Mouse (Mus musculus) heart, postnatal 0 days (tissue): Measurements from ENCODE around the gene Shc2. TPM values are rescaled to one million over a fixed set of nuclear protein-coding genes. Genes with fewer than 3 reads are reported as not detected.

Experiments used
- ATAC-seq: fragments of 200-750 bp; cut with Nextera tagmentation; 2 replicates; pipeline ENCODE4 v1.8.0; 2017; ENCODE audit warnings: low read depth, moderate number of reproducible peaks, moderate library complexity; ENCODE audit not compliant: insufficient read depth
- DNase-seq: peaks from one replicate; pipeline ENCODE4 v3.0.0-alpha.2; 2016; ENCODE audit warnings: low spot score
- H3K27ac ChIP-seq: fragments of 300-500 bp; sonication (generic); 2 replicates; pipeline ENCODE4 v1.5.1; 2014; ENCODE audit warnings: low read depth, mild to moderate bottlenecking
- H3K27me3 ChIP-seq: fragments of 300-500 bp; sonication (generic); 2 replicates; pipeline ENCODE4 v1.6.1; 2014; ENCODE audit warnings: low read length, mixed read lengths; ENCODE audit not compliant: control insufficient read depth, insufficient read depth
- H3K36me3 ChIP-seq: fragments of 300-500 bp; sonication (generic); replicated peaks from 2 replicates; pipeline ENCODE4 v1.6.1; 2014; ENCODE audit warnings: low read length, mixed read lengths; ENCODE audit not compliant: control insufficient read depth, insufficient read depth
- H3K4me1 ChIP-seq: fragments of 300-500 bp; sonication (generic); 2 replicates; pipeline ENCODE4 v1.6.1; 2014; ENCODE audit warnings: antibody characterized with exemption; ENCODE audit not compliant: control insufficient read depth, insufficient read depth
- H3K4me2 ChIP-seq: fragments of 300-500 bp; sonication (generic); 2 replicates; pipeline ENCODE4 v1.6.1; 2014; ENCODE audit warnings: low read depth, mild to moderate bottlenecking, low read length, moderate library complexity
- H3K4me3 ChIP-seq: fragments of 300-500 bp; sonication (generic); 2 replicates; pipeline ENCODE4 v1.5.1; 2014; ENCODE audit warnings: low read depth, low read length
- H3K9ac ChIP-seq: fragments of 300-500 bp; sonication (generic); replicated peaks from 2 replicates; pipeline ENCODE4 v1.6.1; 2014; ENCODE audit warnings: low read depth, low read length, mixed read lengths
- H3K9me3 ChIP-seq: fragments of 300-500 bp; sonication (generic); replicated peaks from 2 replicates; pipeline ENCODE4 v1.6.1; 2016; ENCODE audit warnings: low read length; ENCODE audit not compliant: control insufficient read depth
- CTCF ChIP-seq: IDR thresholded peaks from 2 replicates; pipeline ENCODE4 v1.5.1; 2016; ENCODE audit warnings: antibody characterized with exemption, control low read depth, low read depth
- EP300 ChIP-seq: IDR thresholded peaks from 2 replicates; pipeline ENCODE4 v1.6.1; 2016; ENCODE audit warnings: antibody characterized with exemption, low read depth
- WGBS: fragments of 180-500 bp; shearing (Covaris S2); extraction: QIAGEN DNeasy Blood & Tissue Kit; methylation state at CpG from one replicate; pipeline ENCODE4 v1.1.7; 2014; 5-methylcytosine and 5-hydroxymethylcytosine counted together
- polyA plus RNA-seq: library from polyadenylated mRNA; unstranded; fragments of >200 nt; fragmentation: Nextera tagmentation; extraction: Ambion mirVana; gene quantifications from 2 replicates; pipeline ENCODE4 v1.2.1, GENCODE M21; 2015
- total RNA-seq: library from RNA; depleted of rRNA; stranded (reverse); fragments of >200 nt; gene quantifications from 2 replicates; pipeline ENCODE4 v1.2.3, GENCODE M21; 2014; ENCODE audit warnings: low replicate concordance

Gene Shc2
- total and polyA plus RNA-seq, 2 experiments from 2014 or later, result 1.1 to 2.7 TPM

GRCm38 (mm10) chr10:79584021-79584420 is 53.7 kb downstream of the Shc2 start:
- H3K9me3 ChIP-seq, result no peaks in the 10 kb centered on the region
- no peak for TF ChIP-seq EP300
- no peak for TF ChIP-seq CTCF
- H3K27me3 ChIP-seq, result no peaks in the 10 kb centered on the region
- ATAC-seq (no peak), DNase-seq (no peak)
- no peak overlapping the region for H3K4me3 ChIP-seq
- H3K27ac ChIP-seq, result no peak overlapping the region
- H3K4me1 ChIP-seq, result no peaks in the 10 kb centered on the region
- H3K36me3 ChIP-seq, result no peaks in the 10 kb centered on the region
- H3K4me2 ChIP-seq, result no peak overlapping the region
- WGBS, result 43% methylated on average over 7 of the region's 7 CpGs
- H3K9ac ChIP-seq, result no peak overlapping the region

GRCm38 (mm10) chr10:79581501-79581900 is 56.2 kb downstream of the Shc2 start:
- H3K4me2 ChIP-seq, result no peak overlapping the region
- H3K9me3 ChIP-seq, result no peaks in the 10 kb centered on the region
- H3K27ac ChIP-seq, result no peak overlapping the region
- no peaks in the 10 kb centered on the region for H3K27me3 ChIP-seq
- H3K36me3 ChIP-seq, result no peaks in the 10 kb centered on the region
- ATAC-seq (no peak), DNase-seq (no peak)
- no peak for TF ChIP-seq EP300
- no peak overlapping the region for H3K9ac ChIP-seq
- WGBS, result 88% methylated on average over 8 of the region's 8 CpGs
- no peak overlapping the region for H3K4me3 ChIP-seq
- H3K4me1 ChIP-seq, result no peaks in the 10 kb centered on the region

- H3K27ac ChIP-seq, result no peak overlapping the region
- no peak for ATAC-seq
- no peaks in the 10 kb centered on the region for H3K4me1 ChIP-seq
- no peak overlapping the region for H3K4me3 ChIP-seq
- H3K9ac ChIP-seq, result no peak overlapping the region
- H3K4me2 ChIP-seq, result no peak overlapping the region
- H3K9me3 ChIP-seq, result no peaks in the 10 kb centered on the region
- no peak for DNase-seq
- H3K36me3 ChIP-seq, result no peaks in the 10 kb centered on the region
- no peaks in the 10 kb centered on the region for H3K27me3 ChIP-seq
- 49% methylated on average over 6 of the region's 6 CpGs for WGBS
- peak; percentile 37 for TF ChIP-seq CTCF
- TF ChIP-seq EP300, result no peak
Observed at GRCm38 (mm10) chr10:79580811-79581210, 56.9 kb downstream of the Shc2 start.

- Histone ChIP-seq H3K27me3 (no peaks in the 10 kb centered on the region), H3K9me3 (no peaks in the 10 kb centered on the region), H3K4me2 (no peak overlapping the region), H3K36me3 (no peaks in the 10 kb centered on the region), H3K4me3 (no peak overlapping the region), H3K9ac (no peak overlapping the region), H3K4me1 (no peaks in the 10 kb centered on the region), H3K27ac (no peak overlapping the region)
- TF ChIP-seq EP300, result no peak
- TF ChIP-seq CTCF, result no peak
- ATAC-seq (no peak), DNase-seq (no peak)
- WGBS, result 68% methylated on average over 7 of the region's 7 CpGs
Observed at GRCm38 (mm10) chr10:79580356-79580755, 57.4 kb downstream of the Shc2 start.

GRCm38 (mm10) chr10:79579781-79580180 is 57.9 kb downstream of the Shc2 start:
- Histone ChIP-seq H3K4me1 (no peaks in the 10 kb centered on the region), H3K27ac (no peak overlapping the region), H3K4me3 (no peak overlapping the region), H3K36me3 (no peaks in the 10 kb centered on the region), H3K4me2 (no peak overlapping the region), H3K9ac (no peak overlapping the region), H3K9me3 (no peaks in the 10 kb centered on the region), H3K27me3 (no peaks in the 10 kb centered on the region)
- 74% methylated on average over 12 of the region's 12 CpGs for WGBS
- no peak for ATAC-seq
- TF ChIP-seq CTCF (no peak), EP300 (no peak)
- no peak for DNase-seq

- ATAC-seq (no peak), DNase-seq (no peak)
- no peak overlapping the region for H3K4me2 ChIP-seq
- no peaks in the 10 kb centered on the region for H3K27me3 ChIP-seq
- no peaks in the 10 kb centered on the region for H3K9me3 ChIP-seq
- H3K4me3 ChIP-seq, result no peak overlapping the region
- H3K27ac ChIP-seq, result no peak overlapping the region
- no peaks in the 10 kb centered on the region for H3K36me3 ChIP-seq
- no peak overlapping the region for H3K9ac ChIP-seq
- H3K4me1 ChIP-seq, result no peaks in the 10 kb centered on the region
- 69% methylated on average over 7 of the region's 7 CpGs for WGBS
- no peak for TF ChIP-seq EP300
- TF ChIP-seq CTCF, result no peak
Observed at GRCm38 (mm10) chr10:79578891-79579290, 58.8 kb downstream of the Shc2 start.
